Mouse (Mus musculus) intestine, embryonic 15.5 days (tissue): ENCODE measurements around the gene Cenpl. TPM values are rescaled to one million over a fixed set of nuclear protein-coding genes. Genes with fewer than 3 reads are reported as not detected.

Experiments
- ATAC-seq: fragments of 200-750 bp; cut with Nextera tagmentation; 2 replicates; pipeline ENCODE4 v1.8.0; 2017; ENCODE audit warnings: moderate TSS enrichment, moderate library complexity
- H3K27ac ChIP-seq: fragments of 300-500 bp; sonication (generic); 2 replicates; pipeline ENCODE4 v1.5.1; 2015; ENCODE audit warnings: mild to moderate bottlenecking, inconsistent platforms
- H3K27me3 ChIP-seq: fragments of 300-500 bp; sonication (generic); replicated peaks from 2 replicates; pipeline ENCODE4 v1.6.1; 2015; ENCODE audit warnings: inconsistent platforms
- H3K36me3 ChIP-seq: fragments of 300-500 bp; sonication (generic); 2 replicates; pipeline ENCODE4 v1.6.1; 2015; ENCODE audit warnings: inconsistent platforms
- H3K4me1 ChIP-seq: fragments of 300-500 bp; sonication (generic); replicated peaks from 2 replicates; pipeline ENCODE4 v1.6.1; 2015; ENCODE audit warnings: inconsistent platforms
- H3K4me2 ChIP-seq: fragments of 300-500 bp; sonication (generic); replicated peaks from 2 replicates; pipeline ENCODE4 v1.6.1; 2015; ENCODE audit warnings: mild to moderate bottlenecking, inconsistent platforms
- H3K4me3 ChIP-seq: fragments of 300-500 bp; sonication (generic); replicated peaks from 2 replicates; pipeline ENCODE4 v1.5.1; 2015; ENCODE audit warnings: inconsistent platforms
- H3K9ac ChIP-seq: fragments of 300-500 bp; sonication (generic); 2 replicates; pipeline ENCODE4 v1.6.1; 2015; ENCODE audit warnings: inconsistent platforms
- H3K9me3 ChIP-seq: fragments of 300-500 bp; sonication (generic); 2 replicates; pipeline ENCODE4 v1.6.1; 2016; ENCODE audit warnings: inconsistent platforms
- WGBS: fragments of 180-500 bp; shearing (Covaris S2); methylation state at CpG from one replicate; pipeline ENCODE4 v1.1.7; 2015; 5-methylcytosine and 5-hydroxymethylcytosine counted together
- polyA plus RNA-seq: library from polyadenylated mRNA; unstranded; fragments of >200 nt; fragmentation: Nextera tagmentation; extraction: Ambion mirVana; gene quantifications from 2 replicates; pipeline ENCODE4 v1.2.1, GENCODE M21; 2015

Gene Cenpl
- polyA plus RNA-seq, 1 experiment from 2014 or later = 27.5 TPM

DNA sequence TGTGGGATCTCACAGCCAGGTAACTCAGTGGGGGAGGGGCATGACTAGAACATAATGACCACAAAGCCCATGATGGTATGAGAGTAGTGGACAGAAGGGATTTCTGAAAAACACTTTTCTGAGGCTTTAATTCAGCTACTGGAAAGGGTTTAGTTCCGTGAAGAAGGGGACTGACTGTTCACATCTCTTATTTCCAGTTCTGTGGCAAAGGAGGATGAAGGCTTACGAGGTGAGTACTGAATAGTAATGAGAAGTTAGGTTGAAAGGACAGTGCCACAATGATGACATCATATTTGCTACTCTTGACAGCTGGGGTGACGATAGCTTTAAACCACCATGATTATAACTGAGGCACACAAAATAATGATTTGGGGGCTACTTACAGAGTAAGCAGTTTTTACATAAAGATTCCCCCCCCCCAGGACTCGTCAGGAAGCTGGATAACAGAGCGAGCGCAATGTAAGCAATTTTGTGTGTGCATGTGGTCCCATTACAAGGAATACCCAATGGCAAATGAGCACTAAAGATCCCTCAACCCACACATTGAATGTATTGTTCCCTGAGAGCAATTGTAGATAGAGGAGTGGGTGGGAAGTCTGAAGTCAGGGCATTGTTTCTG lies 34.6 kb upstream of the Cenpl start:
- WGBS = under 1% methylated on average over 6 of the region's 6 CpGs
- H3K27me3 ChIP-seq = no peaks in the 10 kb centered on the region
- H3K36me3 ChIP-seq = peaks cover 2% of the 10 kb centered on the region; the same call in 1 of the 2 replicates
- ATAC-seq = no peak
- H3K9me3 ChIP-seq = no peaks in the 10 kb centered on the region
- peak overlapping the region; percentile 86 for H3K4me3 ChIP-seq
- H3K9ac ChIP-seq = peak overlapping the region; percentile 70
- no peaks in the 10 kb centered on the region for H3K4me1 ChIP-seq
- peak overlapping the region; percentile 78 for H3K27ac ChIP-seq
- H3K4me2 ChIP-seq = peak overlapping the region; percentile 57

- peak overlapping the region; percentile 86 for H3K4me3 ChIP-seq
- ATAC-seq = no peak
- H3K9ac ChIP-seq = peak overlapping the region; percentile 70
- peak overlapping the region; percentile 57 for H3K4me2 ChIP-seq
- peaks cover 2% of the 10 kb centered on the region; the same call in 1 of the 2 replicates for H3K36me3 ChIP-seq
- H3K27ac ChIP-seq = peak overlapping the region; percentile 78
- no peaks in the 10 kb centered on the region for H3K4me1 ChIP-seq
- H3K9me3 ChIP-seq = no peaks in the 10 kb centered on the region
- H3K27me3 ChIP-seq = no peaks in the 10 kb centered on the region
- 0% methylated on average over 5 of the region's 5 CpGs for WGBS
Observed at GRCm38 (mm10) chr1:161036411-161036841, 34.1 kb upstream of the Cenpl start.

GRCm38 (mm10) chr1:161037026-161037425 lies 33.5 kb upstream of the Cenpl start:
- Histone ChIP-seq H3K4me2 (peak overlapping the region; percentile 57), H3K4me3 (peak overlapping the region; percentile 86), H3K9ac (peak overlapping the region; percentile 70), H3K27me3 (no peaks in the 10 kb centered on the region), H3K4me1 (no peaks in the 10 kb centered on the region), H3K27ac (peak overlapping the region; percentile 78; the same call in 1 of the 2 replicates), H3K36me3 (peaks cover 2% of the 10 kb centered on the region; the same call in 1 of the 2 replicates), H3K9me3 (no peaks in the 10 kb centered on the region)
- ATAC-seq = no peak
- WGBS = 3% methylated on average over 1 of the region's 1 CpGs

DNA sequence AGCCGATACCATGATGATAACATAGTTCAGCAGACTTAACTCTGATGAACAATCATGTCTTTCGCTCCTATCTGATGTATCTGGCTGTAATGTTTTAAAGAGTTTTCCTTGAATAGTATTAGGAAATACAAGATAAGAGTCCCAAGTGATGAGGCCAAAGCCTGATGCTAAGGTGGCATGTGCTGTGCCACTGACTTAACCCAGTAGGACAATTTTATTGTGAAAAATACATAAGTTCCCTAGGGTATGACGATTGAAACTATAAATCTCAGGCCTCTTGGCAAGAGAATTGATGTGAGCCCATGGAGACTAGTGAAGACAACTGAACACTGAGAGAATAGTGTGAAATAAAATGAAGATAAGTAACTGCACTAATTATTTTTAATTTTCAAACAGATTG lies 32.9 kb upstream of the Cenpl start:
- Histone ChIP-seq H3K36me3 (peaks cover 2% of the 10 kb centered on the region; the same call in 1 of the 2 replicates), H3K27me3 (no peaks in the 10 kb centered on the region), H3K9me3 (no peaks in the 10 kb centered on the region), H3K27ac (no peak overlapping the region), H3K9ac (no peak overlapping the region), H3K4me3 (peak overlapping the region; percentile 18), H3K4me2 (peak overlapping the region; percentile 41), H3K4me1 (no peaks in the 10 kb centered on the region)
- no peak for ATAC-seq
- 21% methylated on average over 3 of the region's 3 CpGs for WGBS

DNA sequence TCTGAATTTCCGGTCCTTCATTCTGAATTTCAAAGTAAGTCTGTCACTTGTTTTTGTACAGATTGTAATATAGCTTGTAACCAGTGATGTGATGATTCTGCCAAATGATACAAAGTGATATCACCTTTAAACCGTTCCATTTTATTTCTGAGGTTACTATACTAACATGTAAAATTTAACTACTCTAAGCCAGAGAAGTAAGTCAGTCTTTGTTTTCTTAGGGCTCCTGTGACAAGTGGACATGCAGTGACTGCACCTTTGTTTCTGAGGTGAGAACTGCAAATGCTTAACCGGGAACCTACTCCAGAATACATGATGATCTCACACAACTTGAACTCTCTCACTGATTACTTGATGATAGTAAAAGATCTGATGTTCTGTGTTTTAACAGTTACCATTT lies 32.5 kb upstream of the Cenpl start:
- Histone ChIP-seq H3K4me1 (no peaks in the 10 kb centered on the region), H3K4me3 (no peak overlapping the region), H3K9me3 (no peaks in the 10 kb centered on the region), H3K4me2 (peak overlapping the region; percentile 41), H3K27ac (no peak overlapping the region), H3K36me3 (peaks cover 2% of the 10 kb centered on the region; the same call in 1 of the 2 replicates), H3K9ac (no peak overlapping the region), H3K27me3 (no peaks in the 10 kb centered on the region)
- WGBS = 33% methylated on average over 3 of the region's 3 CpGs
- no peak for ATAC-seq

DNA sequence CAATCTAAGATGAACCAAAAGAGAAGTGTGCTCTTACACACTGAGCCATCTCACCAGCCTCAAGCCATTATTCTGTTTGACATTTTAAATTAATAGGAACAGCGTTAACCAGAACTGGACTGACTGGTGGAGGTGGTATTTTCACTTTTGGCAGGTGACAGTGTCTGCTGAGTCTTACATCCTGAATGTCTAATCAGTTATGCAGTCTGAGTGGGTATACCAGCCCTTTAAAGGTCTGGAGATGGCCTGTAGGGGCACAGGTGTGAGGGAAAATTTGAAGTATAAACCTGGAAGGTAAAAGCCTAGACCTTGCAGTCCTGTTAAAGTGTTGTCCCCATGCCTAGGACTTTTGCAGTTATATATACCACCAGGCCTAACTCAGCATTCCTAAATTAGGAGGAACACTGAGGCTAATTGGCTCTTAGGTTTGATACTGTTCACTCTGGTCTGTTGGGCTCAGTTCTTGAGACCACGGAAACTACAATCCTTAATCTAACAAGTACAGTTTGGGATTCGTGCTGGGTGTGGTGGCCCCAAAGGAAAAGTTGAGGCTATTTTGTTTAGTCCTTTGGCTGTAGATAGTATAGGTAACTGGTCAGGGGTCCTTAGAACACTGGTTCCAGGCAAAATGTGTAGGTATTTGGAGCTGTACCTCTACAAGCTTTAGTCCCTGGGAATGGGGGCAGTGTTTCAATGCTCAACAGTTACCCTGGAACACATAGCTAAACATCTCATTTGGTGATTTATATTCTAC lies 31.4 kb upstream of the Cenpl start:
- Histone ChIP-seq H3K27ac (no peak overlapping the region), H3K27me3 (no peaks in the 10 kb centered on the region), H3K9ac (no peak overlapping the region), H3K4me3 (no peak overlapping the region), H3K9me3 (no peaks in the 10 kb centered on the region), H3K4me1 (no peaks in the 10 kb centered on the region), H3K36me3 (peaks cover 2% of the 10 kb centered on the region; the same call in 1 of the 2 replicates), H3K4me2 (no peak overlapping the region)
- 14% methylated on average over 3 of the region's 3 CpGs for WGBS
- peak; percentile 12 for ATAC-seq

GRCm38 (mm10) chr1:161039741-161040425 lies 30.6 kb upstream of the Cenpl start:
- WGBS = 15% methylated on average over 3 of the region's 3 CpGs
- Histone ChIP-seq H3K27me3 (no peaks in the 10 kb centered on the region), H3K36me3 (peaks cover 2% of the 10 kb centered on the region; the same call in 1 of the 2 replicates), H3K4me2 (no peak overlapping the region), H3K9me3 (no peaks in the 10 kb centered on the region), H3K27ac (peak overlapping the region; percentile 28; the same call in 1 of the 2 replicates), H3K4me3 (no peak overlapping the region), H3K4me1 (no peaks in the 10 kb centered on the region), H3K9ac (no peak overlapping the region)
- peak; percentile 35 for ATAC-seq

- peaks cover 6% of the 10 kb centered on the region; the same call in 1 of the 2 replicates for H3K36me3 ChIP-seq
- no peak overlapping the region for H3K4me2 ChIP-seq
- no peaks in the 10 kb centered on the region for H3K4me1 ChIP-seq
- peak overlapping the region; percentile 28; the same call in 1 of the 2 replicates for H3K27ac ChIP-seq
- no peaks in the 10 kb centered on the region for H3K9me3 ChIP-seq
- H3K9ac ChIP-seq = no peak overlapping the region
- no peak overlapping the region for H3K4me3 ChIP-seq
- WGBS = 59% methylated on average over 1 of the region's 1 CpGs
- H3K27me3 ChIP-seq = no peaks in the 10 kb centered on the region
- 0 out of 2 replicates have a peak, but pooled peaks have one; percentile 0 for ATAC-seq
Observed at GRCm38 (mm10) chr1:161040426-161040770, 30.1 kb upstream of the Cenpl start.

DNA sequence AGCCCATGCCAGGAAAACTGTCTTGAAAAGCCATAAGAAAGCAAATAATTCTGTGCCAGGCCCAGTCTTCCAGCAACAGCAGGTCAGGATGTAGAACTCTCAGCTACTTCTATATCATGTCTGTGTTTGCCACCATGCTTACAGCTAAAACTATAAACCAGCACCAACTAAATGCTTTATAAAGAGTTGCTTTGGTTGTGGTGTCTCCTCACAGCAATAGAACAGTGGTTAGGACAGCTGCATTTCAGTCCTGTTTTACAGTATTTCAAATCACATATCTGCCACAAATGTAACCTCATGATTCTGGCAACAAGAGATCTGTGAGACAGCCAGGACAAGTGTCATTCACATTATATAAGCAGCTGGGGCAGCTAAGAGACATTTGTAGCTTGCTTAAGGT lies 29.7 kb upstream of the Cenpl start:
- ATAC-seq = no peak

GRCm38 (mm10) chr1:161041261-161042020 lies 29.1 kb upstream of the Cenpl start:
- Histone ChIP-seq H3K27me3 (no peaks in the 10 kb centered on the region), H3K4me2 (no peak overlapping the region), H3K9me3 (no peaks in the 10 kb centered on the region), H3K4me1 (no peaks in the 10 kb centered on the region), H3K4me3 (no peak overlapping the region), H3K36me3 (peaks cover 12% of the 10 kb centered on the region; the same call in 1 of the 2 replicates), H3K27ac (no peak overlapping the region), H3K9ac (no peak overlapping the region)
- ATAC-seq = no peak
- 84% methylated on average over 7 of the region's 7 CpGs for WGBS

More for the DNA sequence above, 29.7 kb upstream of the Cenpl start:
- no peak overlapping the region for H3K9ac ChIP-seq
- no peak overlapping the region for H3K4me3 ChIP-seq
- H3K36me3 ChIP-seq = peaks cover 8% of the 10 kb centered on the region; the same call in 1 of the 2 replicates
- H3K4me2 ChIP-seq = no peak overlapping the region
- H3K4me1 ChIP-seq = no peaks in the 10 kb centered on the region
- no peaks in the 10 kb centered on the region for H3K27me3 ChIP-seq
- no peak overlapping the region for H3K27ac ChIP-seq
- H3K9me3 ChIP-seq = no peaks in the 10 kb centered on the region

DNA sequence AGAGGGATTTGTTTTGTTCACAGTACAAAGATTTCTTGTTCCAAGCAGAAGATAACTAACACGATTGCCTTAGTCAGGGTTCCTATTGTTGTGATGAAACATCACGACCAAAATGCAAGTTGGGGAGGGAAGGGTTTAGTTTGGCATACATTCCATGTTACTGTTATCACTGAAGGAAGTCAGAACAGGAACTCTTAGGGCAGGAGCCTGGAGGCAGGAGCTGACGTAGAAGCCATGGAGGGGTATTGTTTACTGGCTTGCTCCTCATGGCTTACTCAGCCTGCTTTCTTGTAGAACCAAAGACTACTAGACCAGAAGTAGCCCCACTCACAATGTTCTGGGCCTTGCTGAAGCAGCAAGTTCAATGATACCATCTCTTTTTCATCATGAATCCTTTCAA lies 23.5 kb upstream of the Cenpl start:
- WGBS = 80% methylated on average over 3 of the region's 3 CpGs
- Histone ChIP-seq H3K9me3 (no peaks in the 10 kb centered on the region), H3K4me2 (no peak overlapping the region), H3K4me1 (no peaks in the 10 kb centered on the region), H3K4me3 (no peak overlapping the region), H3K36me3 (0 out of 2 replicates have a peak, but pooled peaks cover 14% of the 10 kb centered on the region), H3K9ac (no peak overlapping the region), H3K27ac (no peak overlapping the region), H3K27me3 (no peaks in the 10 kb centered on the region)
- no peak for ATAC-seq
